Mouse (Mus musculus): ENCODE data around the gene Ube2t. TPM values are rescaled to one million over a fixed set of nuclear protein-coding genes. Genes with fewer than 3 reads are reported as not detected.

Ube2t gene
- polyA plus RNA-seq, 1 experiment from 2014 or later, result 34.8 TPM

- peak within 1 kb of the TSS; percentile 71 for H3K4me3 ChIP-seq
- no peaks in the 10 kb centered on the region for H3K9me3 ChIP-seq
- peak within 1 kb of the TSS; percentile 78 for H3K9ac ChIP-seq
- peak within 1 kb of the TSS; percentile 89 for H3K27ac ChIP-seq
- H3K4me1 ChIP-seq, result peaks cover 13% of the 10 kb centered on the region; the same call in 1 of the 2 replicates
- H3K4me2 ChIP-seq (replicated peaks), result peak within 1 kb of the TSS; percentile 67
- under 1% methylated on average over 38 of the region's 39 CpGs for WGBS
- ATAC-seq (ENCODE audit: insufficient number of reproducible peaks, insufficient read depth, low FRiP score, low TSS enrichment), result peak; percentile 98
- H3K27me3 ChIP-seq, result no peaks in the 10 kb centered on the region
- H3K36me3 ChIP-seq, result no peaks in the 10 kb centered on the region
Measured at GRCm38 (mm10) chr1:134955637-134956176, 6.7 kb upstream of the Ube2t start, which contains the start of gene Ppp1r12b. Ppp1r12b (minus strand) TSS chr1:134955942.

GRCm38 (mm10) chr1:134960634-134961033 lies 1.7 kb upstream of the Ube2t start:
- peaks cover 10% of the 10 kb centered on the region; the same call in 1 of the 2 replicates for H3K4me1 ChIP-seq
- H3K9me3 ChIP-seq, result no peaks in the 10 kb centered on the region
- H3K27me3 ChIP-seq, result no peaks in the 10 kb centered on the region
- H3K36me3 ChIP-seq, result no peaks in the 10 kb centered on the region
- ATAC-seq (ENCODE audit: insufficient number of reproducible peaks, insufficient read depth, low FRiP score, low TSS enrichment), result no peak
- no peak overlapping the region for H3K4me3 ChIP-seq
- H3K27ac ChIP-seq, result no peak overlapping the region
- H3K9ac ChIP-seq, result no peak overlapping the region
- WGBS, result 63% methylated on average over 7 of the region's 7 CpGs
- no peak overlapping the region for H3K4me2 ChIP-seq (replicated peaks)

GRCm38 (mm10) chr1:134962821-134963220 lies 456 bp downstream of the Ube2t start:
- H3K9me3 ChIP-seq, result no peaks in the 10 kb centered on the region
- no peaks in the 10 kb centered on the region for H3K27me3 ChIP-seq
- no peaks in the 10 kb centered on the region for H3K36me3 ChIP-seq
- peaks cover 10% of the 10 kb centered on the region; the same call in 1 of the 2 replicates for H3K4me1 ChIP-seq
- ATAC-seq (ENCODE audit: insufficient number of reproducible peaks, insufficient read depth, low FRiP score, low TSS enrichment), result no peak
- H3K4me2 ChIP-seq (replicated peaks), result peak overlapping the region; percentile 70
- H3K27ac ChIP-seq, result no peak overlapping the region
- H3K9ac ChIP-seq, result peak overlapping the region; percentile 52
- peak overlapping the region; percentile 56 for H3K4me3 ChIP-seq
- WGBS, result 4% methylated on average over 11 of the region's 11 CpGs

- no peak overlapping the region for H3K4me2 ChIP-seq (replicated peaks)
- peaks cover 17% of the 10 kb centered on the region for H3K36me3 ChIP-seq
- WGBS, result 97% methylated on average over 2 of the region's 2 CpGs
- H3K27me3 ChIP-seq, result no peaks in the 10 kb centered on the region
- no peak overlapping the region for H3K27ac ChIP-seq
- H3K9me3 ChIP-seq, result no peaks in the 10 kb centered on the region
- H3K4me3 ChIP-seq, result no peak overlapping the region
- ATAC-seq (ENCODE audit: insufficient number of reproducible peaks, insufficient read depth, low FRiP score, low TSS enrichment), result no peak
- H3K4me1 ChIP-seq, result peaks cover 10% of the 10 kb centered on the region; the same call in 1 of the 2 replicates
- H3K9ac ChIP-seq, result no peak overlapping the region
Measured at GRCm38 (mm10) chr1:134965430-134965829, 3.1 kb downstream of the Ube2t start.

- peaks cover 37% of the 10 kb centered on the region for H3K36me3 ChIP-seq
Measured at GRCm38 (mm10) chr1:134972920-134973319, 10.6 kb downstream of the Ube2t start.

GRCm38 (mm10) chr1:134987173-134987961 lies 25.0 kb downstream of the Ube2t start:
- Histone ChIP-seq H3K9me3 (no peaks in the 10 kb centered on the region), H3K27ac (no peak overlapping the region), H3K9ac (peak overlapping the region; percentile 60), H3K4me1 (peaks cover 18% of the 10 kb centered on the region), H3K36me3 (no peaks in the 10 kb centered on the region), H3K27me3 (peaks cover 7% of the 10 kb centered on the region; the same call in 1 of the 2 replicates), H3K4me3 (peak overlapping the region; percentile 40), H3K4me2 (replicated peaks) (peak overlapping the region; percentile 92)
- 32% methylated on average over 48 of the region's 48 CpGs for WGBS
- ATAC-seq (ENCODE audit: insufficient number of reproducible peaks, insufficient read depth, low FRiP score, low TSS enrichment), result peak; percentile 38; the same call in 1 of the 2 replicates

More at GRCm38 (mm10) chr1:134972920-134973319, 10.6 kb downstream of the Ube2t start:
- Histone ChIP-seq H3K9me3 (no peaks in the 10 kb centered on the region), H3K27ac (no peak overlapping the region), H3K4me1 (peaks cover 4% of the 10 kb centered on the region; the same call in 1 of the 2 replicates), H3K4me3 (no peak overlapping the region), H3K4me2 (replicated peaks) (no peak overlapping the region), H3K9ac (no peak overlapping the region), H3K27me3 (no peaks in the 10 kb centered on the region)
- ATAC-seq (ENCODE audit: insufficient number of reproducible peaks, insufficient read depth, low FRiP score, low TSS enrichment), result no peak
- 68% methylated on average over 1 of the region's 1 CpGs for WGBS

GRCm38 (mm10) chr1:134987962-134988341 lies 25.6 kb downstream of the Ube2t start:
- peaks cover 7% of the 10 kb centered on the region; the same call in 1 of the 2 replicates for H3K27me3 ChIP-seq
- no peak overlapping the region for H3K27ac ChIP-seq

GRCm38 (mm10) chr1:134989372-134989771 lies 27.0 kb downstream of the Ube2t start:
- Histone ChIP-seq H3K4me2 (replicated peaks) (no peak overlapping the region), H3K9ac (no peak overlapping the region), H3K27me3 (peaks cover 7% of the 10 kb centered on the region; the same call in 1 of the 2 replicates), H3K4me3 (no peak overlapping the region), H3K9me3 (no peaks in the 10 kb centered on the region), H3K27ac (no peak overlapping the region), H3K36me3 (no peaks in the 10 kb centered on the region), H3K4me1 (peaks cover 22% of the 10 kb centered on the region)
- no peak for ATAC-seq (ENCODE audit: insufficient number of reproducible peaks, insufficient read depth, low FRiP score, low TSS enrichment)
- WGBS, result 11% methylated on average over 7 of the region's 7 CpGs

More at GRCm38 (mm10) chr1:134987962-134988341, 25.6 kb downstream of the Ube2t start:
- H3K9me3 ChIP-seq, result no peaks in the 10 kb centered on the region
- peak overlapping the region; percentile 40 for H3K4me3 ChIP-seq
- H3K4me2 ChIP-seq (replicated peaks), result peak overlapping the region; percentile 92
- 9% methylated on average over 14 of the region's 14 CpGs for WGBS
- H3K36me3 ChIP-seq, result no peaks in the 10 kb centered on the region
- H3K4me1 ChIP-seq, result peaks cover 22% of the 10 kb centered on the region
- no peak for ATAC-seq (ENCODE audit: insufficient number of reproducible peaks, insufficient read depth, low FRiP score, low TSS enrichment)
- peak overlapping the region; percentile 60 for H3K9ac ChIP-seq

GRCm38 (mm10) chr1:134992046-134992645 lies 29.8 kb downstream of the Ube2t start:
- no peak for ATAC-seq (ENCODE audit: insufficient number of reproducible peaks, insufficient read depth, low FRiP score, low TSS enrichment)
- no peaks in the 10 kb centered on the region for H3K36me3 ChIP-seq
- no peaks in the 10 kb centered on the region for H3K9me3 ChIP-seq
- H3K27ac ChIP-seq, result no peak overlapping the region; the same call in 1 of the 2 replicates
- H3K4me3 ChIP-seq, result no peak overlapping the region
- 20% methylated on average over 8 of the region's 8 CpGs for WGBS
- no peak overlapping the region for H3K4me2 ChIP-seq (replicated peaks)
- no peak overlapping the region for H3K9ac ChIP-seq
- H3K4me1 ChIP-seq, result peaks cover 27% of the 10 kb centered on the region
- H3K27me3 ChIP-seq, result peaks cover 7% of the 10 kb centered on the region; the same call in 1 of the 2 replicates

GRCm38 (mm10) chr1:134994739-134995138 lies 32.4 kb downstream of the Ube2t start:
- no peak overlapping the region for H3K9ac ChIP-seq
- no peak for ATAC-seq (ENCODE audit: insufficient number of reproducible peaks, insufficient read depth, low FRiP score, low TSS enrichment)
- no peak overlapping the region for H3K4me3 ChIP-seq
- no peak overlapping the region for H3K27ac ChIP-seq
- no peaks in the 10 kb centered on the region for H3K36me3 ChIP-seq
- peaks cover 19% of the 10 kb centered on the region for H3K4me1 ChIP-seq
- WGBS, result 85% methylated on average over 3 of the region's 3 CpGs
- no peaks in the 10 kb centered on the region for H3K9me3 ChIP-seq
- no peaks in the 10 kb centered on the region for H3K27me3 ChIP-seq
- no peak overlapping the region for H3K4me2 ChIP-seq (replicated peaks)

GRCm38 (mm10) chr1:134995437-134995836 lies 33.1 kb downstream of the Ube2t start:
- no peak for ATAC-seq (ENCODE audit: insufficient number of reproducible peaks, insufficient read depth, low FRiP score, low TSS enrichment)
- H3K4me3 ChIP-seq, result no peak overlapping the region
- 50% methylated on average over 4 of the region's 4 CpGs for WGBS
- no peak overlapping the region for H3K27ac ChIP-seq
- peaks cover 19% of the 10 kb centered on the region for H3K4me1 ChIP-seq
- H3K9me3 ChIP-seq, result no peaks in the 10 kb centered on the region
- H3K27me3 ChIP-seq, result no peaks in the 10 kb centered on the region
- no peak overlapping the region for H3K9ac ChIP-seq
- H3K36me3 ChIP-seq, result no peaks in the 10 kb centered on the region
- no peak overlapping the region for H3K4me2 ChIP-seq (replicated peaks)

All from embryonic facial prominence, embryonic 12.5 days (tissue).